Mouse (Mus musculus) embryonic fibroblast, embryonic 13.5 days (primary cell): ENCODE measurements around the gene Selenoo.

Experiments
- CTCF ChIP-seq: IDR thresholded peaks from 2 replicates; pipeline ENCODE4 v1.5.1; 2011; ENCODE audit warnings: mild to moderate bottlenecking, control low read depth, low read length, moderate library complexity, borderline replicate concordance; ENCODE audit not compliant: insufficient read depth
- POLR2A ChIP-seq: IDR thresholded peaks from 2 replicates; pipeline ENCODE4 v1.6.1; 2011; ENCODE audit warnings: low read depth, mild to moderate bottlenecking, control low read depth, low read length, moderate library complexity

- TF ChIP-seq POLR2A = no peak
- no peak for TF ChIP-seq CTCF
Observed at GRCm38 (mm10) chr15:89110147-89110546, 21.3 kb downstream of the Selenoo start.
